Mouse (Mus musculus) midbrain, embryonic 12.5 days (tissue): ENCODE measurements around the gene Nfatc4. TPM values are rescaled to one million over a fixed set of nuclear protein-coding genes. Genes with fewer than 3 reads are reported as not detected.

Experiments
- ATAC-seq: fragments of 200-750 bp; cut with Nextera tagmentation; 2 replicates; pipeline ENCODE4 v1.8.0; 2017; ENCODE audit warnings: low read depth, moderate TSS enrichment, moderate library complexity; ENCODE audit not compliant: low FRiP score
- H3K27ac ChIP-seq: fragments of 300-500 bp; sonication (generic); replicated peaks from 2 replicates; pipeline ENCODE4 v1.5.1; 2016; ENCODE audit warnings: mild to moderate bottlenecking
- H3K27me3 ChIP-seq: fragments of 300-500 bp; sonication (generic); 2 replicates; pipeline ENCODE4 v1.6.1; 2016; ENCODE audit warnings: mild to moderate bottlenecking
- H3K36me3 ChIP-seq: fragments of 300-500 bp; sonication (generic); 2 replicates; pipeline ENCODE4 v1.6.1; 2016
- H3K4me1 ChIP-seq: fragments of 300-500 bp; sonication (generic); 2 replicates; pipeline ENCODE4 v1.6.1; 2016
- H3K4me2 ChIP-seq: fragments of 300-500 bp; sonication (generic); replicated peaks from 2 replicates; pipeline ENCODE4 v1.6.1; 2016; ENCODE audit warnings: mild to moderate bottlenecking, moderate library complexity
- H3K4me3 ChIP-seq: fragments of 300-500 bp; sonication (generic); 2 replicates; pipeline ENCODE4 v1.5.1; 2016; ENCODE audit warnings: mild to moderate bottlenecking
- H3K9ac ChIP-seq: fragments of 300-500 bp; sonication (generic); replicated peaks from 2 replicates; pipeline ENCODE4 v1.6.1; 2016; ENCODE audit warnings: mild to moderate bottlenecking, moderate library complexity
- H3K9me3 ChIP-seq: fragments of 300-500 bp; sonication (generic); 2 replicates; pipeline ENCODE4 v1.6.1; 2016; ENCODE audit warnings: mild to moderate bottlenecking
- WGBS: fragments of 180-500 bp; shearing (Covaris S2); methylation state at CpG from one replicate; pipeline ENCODE4 v1.1.7; 2016; 5-methylcytosine and 5-hydroxymethylcytosine counted together
- polyA plus RNA-seq: library from polyadenylated mRNA; unstranded; fragments of >200 nt; fragmentation: Nextera tagmentation; extraction: Ambion mirVana; gene quantifications from 2 replicates; pipeline ENCODE4 v1.2.1, GENCODE M21; 2016

Nfatc4 gene
- polyA plus RNA-seq, 1 experiment from 2014 or later = 24.0 TPM

- H3K4me1 ChIP-seq = peaks cover 25% of the 10 kb centered on the region
- no peak overlapping the region for H3K4me3 ChIP-seq
- no peaks in the 10 kb centered on the region for H3K27me3 ChIP-seq
- H3K4me2 ChIP-seq = no peak overlapping the region
- no peak overlapping the region; the same call in 1 of the 2 replicates for H3K27ac ChIP-seq
- no peaks in the 10 kb centered on the region for H3K9me3 ChIP-seq
- no peak overlapping the region for H3K9ac ChIP-seq
- peaks cover 45% of the 10 kb centered on the region for H3K36me3 ChIP-seq
- 77% methylated on average over 6 of the region's 6 CpGs for WGBS
- ATAC-seq = no peak
Measured at GRCm38 (mm10) chr14:55862186-55862585, 39.2 kb downstream of the Nfatc4 start.

- Histone ChIP-seq H3K9ac (no peak overlapping the region), H3K4me3 (no peak overlapping the region)
Measured at GRCm38 (mm10) chr14:55862970-55863369, 40.0 kb downstream of the Nfatc4 start.

GRCm38 (mm10) chr14:55863773-55864172 is 40.8 kb downstream of the Nfatc4 start:
- peak; percentile 55; the same call in 1 of the 2 replicates for ATAC-seq
- Histone ChIP-seq H3K4me3 (no peak overlapping the region), H3K4me2 (no peak overlapping the region), H3K9me3 (no peaks in the 10 kb centered on the region), H3K27ac (no peak overlapping the region; the same call in 1 of the 2 replicates), H3K27me3 (no peaks in the 10 kb centered on the region), H3K4me1 (peaks cover 15% of the 10 kb centered on the region; the same call in 1 of the 2 replicates), H3K36me3 (peaks cover 54% of the 10 kb centered on the region), H3K9ac (no peak overlapping the region)
- WGBS = 29% methylated on average over 7 of the region's 7 CpGs

More at GRCm38 (mm10) chr14:55862970-55863369, 40.0 kb downstream of the Nfatc4 start:
- Histone ChIP-seq H3K9me3 (no peaks in the 10 kb centered on the region), H3K27ac (no peak overlapping the region; the same call in 1 of the 2 replicates), H3K4me1 (peaks cover 17% of the 10 kb centered on the region), H3K4me2 (no peak overlapping the region), H3K27me3 (no peaks in the 10 kb centered on the region), H3K36me3 (peaks cover 49% of the 10 kb centered on the region)
- ATAC-seq = no peak
- WGBS = 88% methylated on average over 10 of the region's 10 CpGs

GRCm38 (mm10) chr14:55866962-55867361 is 44.0 kb downstream of the Nfatc4 start:
- no peak for ATAC-seq
- peaks cover 79% of the 10 kb centered on the region for H3K36me3 ChIP-seq
- H3K4me2 ChIP-seq = no peak overlapping the region
- peaks cover 5% of the 10 kb centered on the region; the same call in 1 of the 2 replicates for H3K4me1 ChIP-seq
- H3K27ac ChIP-seq = no peak overlapping the region
- 37% methylated on average over 4 of the region's 4 CpGs for WGBS
- H3K27me3 ChIP-seq = no peaks in the 10 kb centered on the region
- H3K9me3 ChIP-seq = no peaks in the 10 kb centered on the region
- H3K9ac ChIP-seq = no peak overlapping the region
- no peak overlapping the region for H3K4me3 ChIP-seq

GRCm38 (mm10) chr14:55868230-55869026 is 45.5 kb downstream of the Nfatc4 start:
- Histone ChIP-seq H3K4me3 (no peak overlapping the region), H3K4me1 (peaks cover 2% of the 10 kb centered on the region; the same call in 1 of the 2 replicates), H3K27me3 (no peaks in the 10 kb centered on the region), H3K9me3 (no peaks in the 10 kb centered on the region), H3K4me2 (no peak overlapping the region), H3K9ac (no peak overlapping the region), H3K36me3 (peaks cover 84% of the 10 kb centered on the region), H3K27ac (no peak overlapping the region)
- no peak for ATAC-seq
- 89% methylated on average over 14 of the region's 14 CpGs for WGBS

GRCm38 (mm10) chr14:55869538-55869937 is 46.6 kb downstream of the Nfatc4 start:
- H3K4me2 ChIP-seq = no peak overlapping the region
- H3K4me3 ChIP-seq = no peak overlapping the region
- H3K27ac ChIP-seq = no peak overlapping the region
- H3K36me3 ChIP-seq = peaks cover 77% of the 10 kb centered on the region
- no peaks in the 10 kb centered on the region for H3K9me3 ChIP-seq
- no peak overlapping the region for H3K9ac ChIP-seq
- H3K4me1 ChIP-seq = peaks cover 12% of the 10 kb centered on the region; the same call in 1 of the 2 replicates
- ATAC-seq = no peak
- no peaks in the 10 kb centered on the region for H3K27me3 ChIP-seq
- 94% methylated on average over 6 of the region's 6 CpGs for WGBS

- WGBS = 91% methylated on average over 12 of the region's 12 CpGs
- no peak overlapping the region for H3K4me2 ChIP-seq
- no peaks in the 10 kb centered on the region for H3K27me3 ChIP-seq
- no peaks in the 10 kb centered on the region for H3K9me3 ChIP-seq
- no peak overlapping the region for H3K4me3 ChIP-seq
- no peak overlapping the region for H3K9ac ChIP-seq
- H3K4me1 ChIP-seq = peaks cover 12% of the 10 kb centered on the region; the same call in 1 of the 2 replicates
- no peak for ATAC-seq
- H3K27ac ChIP-seq = no peak overlapping the region
- peaks cover 53% of the 10 kb centered on the region for H3K36me3 ChIP-seq
Measured at GRCm38 (mm10) chr14:55872039-55872438, 49.1 kb downstream of the Nfatc4 start.

GRCm38 (mm10) chr14:55872551-55872950 is 49.6 kb downstream of the Nfatc4 start:
- 91% methylated on average over 17 of the region's 17 CpGs for WGBS
- Histone ChIP-seq H3K9ac (no peak overlapping the region), H3K27ac (no peak overlapping the region), H3K4me3 (no peak overlapping the region), H3K4me1 (peaks cover 12% of the 10 kb centered on the region; the same call in 1 of the 2 replicates), H3K4me2 (no peak overlapping the region), H3K27me3 (no peaks in the 10 kb centered on the region), H3K9me3 (no peaks in the 10 kb centered on the region), H3K36me3 (peaks cover 52% of the 10 kb centered on the region)
- ATAC-seq = no peak

- Histone ChIP-seq H3K9ac (0 out of 2 replicates have a peak overlapping the region, but pooled peaks have one; percentile 7), H3K4me2 (no peak overlapping the region), H3K4me3 (no peak overlapping the region), H3K9me3 (no peaks in the 10 kb centered on the region), H3K27me3 (no peaks in the 10 kb centered on the region), H3K4me1 (peaks cover 12% of the 10 kb centered on the region; the same call in 1 of the 2 replicates), H3K27ac (peak overlapping the region; percentile 56; the same call in 1 of the 2 replicates), H3K36me3 (peaks cover 45% of the 10 kb centered on the region)
- 79% methylated on average over 8 of the region's 8 CpGs for WGBS
- ATAC-seq = peak; percentile 20; the same call in 1 of the 2 replicates
Measured at GRCm38 (mm10) chr14:55873242-55873713, 50.3 kb downstream of the Nfatc4 start.

GRCm38 (mm10) chr14:55873714-55874683 is 51.1 kb downstream of the Nfatc4 start:
- 15% methylated on average over 30 of the region's 30 CpGs for WGBS
- peak overlapping the region; percentile 7; the same call in 1 of the 2 replicates for H3K9ac ChIP-seq

More at GRCm38 (mm10) chr14:55873714-55874683, 51.1 kb downstream of the Nfatc4 start:
- peak overlapping the region; percentile 56 for H3K27ac ChIP-seq
- no peaks in the 10 kb centered on the region for H3K27me3 ChIP-seq
- peaks cover 12% of the 10 kb centered on the region; the same call in 1 of the 2 replicates for H3K4me1 ChIP-seq
- peaks cover 38% of the 10 kb centered on the region for H3K36me3 ChIP-seq
- H3K4me2 ChIP-seq = peak overlapping the region; percentile 36
- no peaks in the 10 kb centered on the region for H3K9me3 ChIP-seq
- ATAC-seq = peak; percentile 71
- peak overlapping the region; percentile 15 for H3K4me3 ChIP-seq
